Mouse (Mus musculus): ENCODE measurements around the gene Nfatc2ip. TPM values are rescaled to one million over a fixed set of nuclear protein-coding genes. Genes with fewer than 3 reads are reported as not detected.

The Nfatc2ip gene
- 4.1 TPM for polyA plus RNA-seq (2017; shearing (Covaris generic))

GRCm38 (mm10) chr7:126396298-126397119 lies at the start of gene Nfatc2ip:
Nfatc2ip (minus strand) TSS chr7:126396737.

GRCm38 (mm10) chr7:126428631-126429502 lies 32.3 kb upstream of the Nfatc2ip start, which contains the start of gene Rabep2:
Rabep2 (plus strand) TSS chr7:126428759.

GRCm38 (mm10) chr7:126414725-126415124 lies 18.2 kb upstream of the Nfatc2ip start, which contains the start of gene Cd19:
Cd19 (minus strand) TSS chr7:126414889.

GRCm38 (mm10) chr7:126377278-126378158 lies 19.0 kb downstream of the Nfatc2ip start, which contains the start of gene Spns1:
Spns1 (minus strand) TSS chr7:126377450.

DNA sequence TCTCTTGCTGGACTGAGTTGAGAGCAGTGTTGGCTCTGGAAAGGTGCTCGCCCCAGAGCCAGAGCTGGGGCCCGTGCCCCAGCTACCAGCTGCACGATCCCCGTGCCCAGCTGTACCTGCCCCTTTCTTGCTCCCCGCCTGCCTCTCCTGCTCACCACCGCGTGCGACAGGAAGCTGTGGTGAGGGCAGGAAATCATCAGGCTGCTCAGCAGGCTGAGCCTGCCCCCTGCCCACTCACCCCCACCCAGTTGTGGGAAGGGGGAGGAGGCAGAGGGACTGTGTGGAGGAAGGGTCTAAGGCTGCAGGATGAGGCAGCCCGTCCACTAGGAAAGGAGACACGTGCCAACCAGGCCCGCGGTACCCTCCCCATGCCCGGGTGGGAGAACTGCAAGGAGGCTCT lies 27.1 kb downstream of the Nfatc2ip start, which contains the start of gene Lat:
TSS of gene Lat (minus strand) at position 178 of the 400 bp plus-strand sequence.

Other genes with a start within 250 kb of the Nfatc2ip start
- 65.7 TPM for gene Xpo6, start 196.2 kb downstream of the Nfatc2ip start, polyA plus RNA-seq (2017; shearing (Covaris generic))
- 2.6 TPM for gene Sbk1, start 124.1 kb downstream of the Nfatc2ip start, polyA plus RNA-seq (2017; shearing (Covaris generic))
- gene Lat, start 27.2 kb downstream of the Nfatc2ip start, polyA plus RNA-seq (2017; shearing (Covaris generic)) = 813 TPM
- gene Spns1, start 19.3 kb downstream of the Nfatc2ip start, polyA plus RNA-seq (2017; shearing (Covaris generic)) = 79.7 TPM
- 1.3 TPM for gene Cd19, start 18.2 kb upstream of the Nfatc2ip start, polyA plus RNA-seq (2017; shearing (Covaris generic))
- gene Rabep2, start 32.0 kb upstream of the Nfatc2ip start, polyA plus RNA-seq (2017; shearing (Covaris generic)) = 53.7 TPM
- 0.57 TPM for gene Atp2a1, start 66.4 kb upstream of the Nfatc2ip start, polyA plus RNA-seq (2017; shearing (Covaris generic))
- gene Sh2b1, start 78.7 kb upstream of the Nfatc2ip start, polyA plus RNA-seq (2017; shearing (Covaris generic)) = 35.5 TPM
- gene Tufm, start 90.6 kb upstream of the Nfatc2ip start, polyA plus RNA-seq (2017; shearing (Covaris generic)) = 132 TPM
- 32.9 TPM for gene Atxn2l, start 106.7 kb upstream of the Nfatc2ip start, polyA plus RNA-seq (2017; shearing (Covaris generic))
- 235 TPM for gene Eif3c, start 169.7 kb upstream of the Nfatc2ip start, polyA plus RNA-seq (2017; shearing (Covaris generic))
- gene Apobr, start 188.2 kb upstream of the Nfatc2ip start, polyA plus RNA-seq (2017; shearing (Covaris generic)) = 4.3 TPM
- gene Cln3, start 189.1 kb upstream of the Nfatc2ip start, polyA plus RNA-seq (2017; shearing (Covaris generic)) = 120 TPM
- gene Il27, start 198.2 kb upstream of the Nfatc2ip start, polyA plus RNA-seq (2017; shearing (Covaris generic)) = not detected
- not detected for gene Nupr1, start 234.1 kb upstream of the Nfatc2ip start, polyA plus RNA-seq (2017; shearing (Covaris generic))